Mouse (Mus musculus): ENCODE data around the gene Abhd16a.

The Abhd16a gene

DNA sequence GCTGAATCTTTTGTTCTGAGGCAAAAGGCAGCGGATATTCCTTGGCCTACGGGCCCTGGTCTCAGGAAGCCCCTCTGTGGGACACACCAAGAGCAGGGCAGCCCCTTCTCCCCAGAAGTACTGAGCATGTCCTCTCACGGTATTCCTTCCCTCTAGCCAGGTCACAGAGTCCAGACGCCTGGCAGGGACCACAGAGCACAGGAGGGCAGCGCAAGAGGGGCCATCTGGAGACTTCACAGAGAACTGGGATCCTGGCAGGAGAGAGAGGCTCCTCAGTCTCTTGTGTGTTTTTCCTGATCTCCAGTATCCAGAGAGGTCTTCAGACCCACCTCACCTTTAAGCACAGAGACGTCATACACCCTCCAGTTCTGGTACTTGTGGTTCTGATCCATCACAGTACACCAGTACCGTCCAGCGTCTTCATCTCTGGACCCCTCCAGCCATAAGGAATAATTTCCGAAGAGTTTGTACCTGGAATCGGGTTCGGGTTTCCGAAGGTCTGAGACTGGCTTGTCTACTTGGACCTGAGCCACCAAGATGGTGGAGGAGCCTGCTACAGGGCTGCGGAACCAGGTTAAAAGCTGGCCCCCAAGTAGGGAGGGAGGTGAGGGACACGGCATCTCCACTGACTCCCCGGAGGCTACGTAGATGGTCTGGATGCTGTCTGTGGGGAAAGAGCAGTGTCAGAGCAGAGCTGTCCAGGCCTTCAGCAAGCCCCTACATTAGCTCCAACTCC, 6.1 kb upstream of the Abhd16a start:
- no peak for DNase-seq (ENCODE audit: low spot score in 2 of 2)

DNA sequence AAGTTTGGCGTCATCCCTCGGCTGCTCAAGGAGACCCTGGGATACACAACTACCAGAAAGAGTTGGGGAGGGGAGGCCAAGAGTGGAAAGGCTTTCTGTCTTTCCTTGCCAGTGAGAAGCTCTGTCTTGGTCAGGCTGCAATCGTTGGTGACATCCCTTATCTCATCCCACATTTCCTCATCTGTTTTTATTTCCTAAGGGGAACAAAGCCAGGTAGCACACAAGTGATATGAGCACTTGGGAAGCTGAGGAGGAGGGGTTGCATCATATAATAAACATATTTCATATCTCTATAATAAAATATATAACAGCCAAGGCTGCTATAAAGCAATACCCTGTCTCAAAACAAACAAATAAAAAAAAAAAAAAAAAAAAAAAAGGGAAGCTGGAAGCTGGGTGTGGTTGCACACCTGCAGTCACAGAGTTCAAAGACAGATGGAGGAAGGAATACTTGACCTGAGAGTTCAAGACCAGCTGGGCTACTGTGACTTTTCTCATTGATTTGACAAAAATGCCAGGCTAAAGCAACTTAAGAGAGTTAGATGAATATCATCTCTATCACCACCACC, 5.0 kb upstream of the Abhd16a start:
- no peak for DNase-seq (ENCODE audit: low spot score in 2 of 2)

DNA sequence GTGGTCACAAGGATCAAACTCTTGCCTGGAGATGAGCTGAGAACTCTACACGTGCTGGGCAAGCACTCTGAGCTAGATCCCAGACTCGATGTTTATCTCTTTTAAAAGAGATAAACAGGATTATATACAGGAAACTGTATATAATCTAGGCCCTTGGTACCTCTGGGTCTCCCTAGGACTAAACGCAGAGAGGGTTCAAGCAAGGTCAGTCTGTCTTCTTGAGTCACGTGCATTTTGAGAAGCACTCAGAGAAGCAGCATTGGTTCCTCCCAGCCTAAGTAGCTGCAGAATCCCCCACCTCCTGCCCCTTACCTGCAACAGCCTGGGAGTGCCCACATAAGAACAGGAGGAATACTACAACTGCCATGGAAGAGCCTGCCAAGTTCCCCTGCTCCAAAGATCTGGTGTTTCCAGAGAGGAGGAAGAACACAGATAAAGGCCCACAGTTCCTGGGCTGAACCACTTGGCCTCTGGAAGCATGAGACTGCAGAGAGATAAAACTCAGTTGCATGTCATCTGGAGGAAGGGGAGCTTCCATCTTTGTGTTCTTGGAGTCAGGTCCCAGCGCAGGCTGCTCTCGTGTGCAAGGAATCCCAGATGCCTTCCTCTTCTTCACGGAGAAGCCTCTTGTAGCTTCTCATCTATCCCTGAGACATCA, 3.7 kb upstream of the Abhd16a start, which contains the start of gene Ly6g6f:
Ly6g6f (minus strand) TSS at position 403 of the 658 bp plus-strand sequence.
- DNase-seq (ENCODE audit: low spot score in 2 of 2): no peak

DNA sequence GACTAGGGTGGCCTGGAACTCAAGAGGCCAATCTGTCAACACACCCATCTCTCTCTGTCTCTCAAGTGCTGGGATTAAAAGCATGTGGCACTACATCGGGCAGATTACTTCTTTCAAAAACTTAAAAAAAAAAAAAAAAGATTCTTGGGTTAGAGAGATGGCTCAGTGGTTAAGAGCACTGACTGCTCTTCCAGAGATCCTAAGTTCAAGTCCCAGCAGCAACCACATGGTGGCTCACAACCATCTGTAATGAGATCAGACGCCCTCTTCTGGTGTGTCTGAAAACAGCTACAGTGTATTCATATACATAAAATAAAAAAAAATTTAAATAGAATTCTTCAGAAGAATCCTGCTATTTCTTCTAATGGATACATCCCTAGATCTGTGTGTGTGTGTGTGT, 912 bp upstream of the Abhd16a start:
- DNase-seq (ENCODE audit: low spot score in 2 of 2): no peak

DNA sequence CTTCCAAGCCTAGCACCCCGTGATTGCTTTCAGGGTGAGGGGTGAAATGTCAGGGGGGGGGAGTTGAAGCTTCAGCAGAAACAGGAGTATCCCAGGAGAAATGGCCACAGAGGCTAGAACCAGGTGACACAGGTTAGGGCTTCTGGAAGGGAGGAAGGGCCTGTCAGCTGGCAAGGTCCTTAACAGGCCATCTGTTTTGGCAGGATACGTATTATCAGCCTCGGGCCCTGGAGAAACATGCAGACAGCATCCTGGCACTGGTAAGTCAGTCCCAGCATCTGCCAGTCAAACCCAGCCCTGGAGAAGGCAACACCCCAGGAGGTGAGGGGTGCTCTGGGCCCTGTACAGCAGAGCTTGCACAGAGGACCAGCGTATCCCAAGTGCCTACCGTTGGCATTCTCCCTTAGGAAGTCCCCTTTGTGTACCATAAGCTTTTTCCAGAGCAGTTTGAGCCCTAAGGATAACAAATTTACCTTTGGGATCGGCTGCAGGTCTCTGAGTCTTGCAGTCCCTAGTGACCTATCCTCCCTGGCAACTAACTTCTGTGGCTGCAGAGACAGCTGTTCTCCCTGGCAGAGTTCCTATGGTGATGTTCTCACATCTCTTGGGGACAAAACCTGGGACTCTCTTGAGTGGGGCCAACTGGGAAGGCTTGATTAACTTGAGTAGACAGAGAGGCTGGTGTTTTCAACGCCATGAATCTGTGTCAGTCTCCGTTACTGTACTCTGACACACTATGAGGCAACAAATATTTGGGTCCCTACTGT, 1.3 kb downstream of the Abhd16a start:
- peak; percentile 56 to 72 for DNase-seq (ENCODE audit: low spot score in 2 of 2)

DNA sequence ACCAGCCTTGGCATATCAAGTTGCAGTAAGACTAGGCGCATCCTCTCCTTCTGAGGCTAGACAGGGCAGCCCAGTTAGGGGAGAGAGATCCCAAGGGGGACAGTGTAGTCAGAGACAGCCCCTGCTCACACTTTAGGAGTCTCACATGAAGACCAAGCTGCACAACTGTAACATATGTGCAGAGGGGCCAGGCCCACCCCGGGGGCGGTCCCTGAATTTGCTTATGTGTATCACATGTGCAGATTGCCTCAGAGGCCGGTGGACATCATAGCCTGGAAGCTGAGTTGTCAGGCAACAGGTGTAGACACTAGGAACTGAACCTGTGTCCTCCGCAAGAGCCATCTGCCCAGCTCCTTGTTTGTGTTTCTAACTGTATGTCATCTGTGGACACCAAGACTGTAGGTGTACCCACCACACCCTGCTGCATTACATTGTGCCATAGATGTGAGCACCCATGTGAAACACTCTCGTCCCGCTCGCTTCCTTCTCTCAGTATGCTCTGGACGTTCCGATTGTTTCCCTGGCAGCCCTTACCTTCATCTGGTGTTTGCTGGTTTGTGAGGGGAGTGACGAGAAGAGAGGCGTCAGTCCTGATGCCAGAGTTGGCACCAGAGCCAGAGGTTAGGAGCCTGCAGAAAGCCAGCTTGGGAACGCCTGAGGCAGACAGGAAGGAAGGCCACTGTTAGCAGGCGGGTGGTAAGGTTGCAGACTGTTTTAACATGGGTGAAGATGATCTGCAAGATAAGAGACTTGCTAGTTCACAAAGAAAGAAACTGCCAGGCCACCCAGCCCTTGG, 3.5 kb downstream of the Abhd16a start:
- DNase-seq (ENCODE audit: low spot score in 2 of 2): no peak

DNA sequence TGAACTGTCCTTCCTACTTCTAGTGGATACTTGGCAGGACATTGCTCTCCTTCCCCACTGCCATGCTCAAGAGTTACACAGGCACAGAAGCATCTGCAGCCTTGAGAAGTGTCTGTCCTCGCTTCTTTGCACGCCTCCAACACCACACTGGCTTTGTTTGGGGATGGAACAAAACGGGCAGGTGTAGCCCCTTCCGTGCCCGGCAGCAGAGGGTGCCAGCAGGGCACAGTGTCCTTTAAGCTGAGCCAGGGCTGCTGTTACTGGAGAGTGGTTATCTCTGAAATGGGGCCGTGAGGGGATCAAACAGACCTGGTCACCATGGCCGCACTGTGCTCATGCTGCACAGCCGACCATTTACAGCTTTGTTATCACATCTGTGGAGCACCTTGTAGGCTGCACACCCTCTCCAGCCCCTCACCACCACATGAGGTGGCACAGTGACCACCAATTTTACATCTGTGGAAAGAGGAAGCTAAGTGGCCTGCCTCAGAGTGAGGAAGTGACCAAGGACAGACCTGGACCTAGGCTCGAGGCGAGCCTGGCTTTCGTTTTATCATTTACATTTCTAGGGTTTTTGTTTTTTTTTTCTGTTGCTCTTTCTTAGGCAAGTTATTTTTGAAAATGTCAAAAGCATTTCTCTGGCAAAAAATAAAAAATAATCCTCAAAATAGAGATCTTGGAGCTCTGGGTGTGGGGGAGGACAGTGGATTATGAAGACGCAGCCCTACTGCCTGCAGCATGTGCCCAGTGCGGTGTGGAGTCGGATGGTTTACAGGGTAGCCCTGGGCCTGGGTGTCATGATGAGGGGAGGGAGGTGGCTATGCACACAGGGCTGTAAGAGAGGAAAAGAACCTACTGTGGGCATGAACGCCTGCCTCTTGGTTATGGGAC, 5.7 kb downstream of the Abhd16a start:
- DNase-seq (ENCODE audit: low spot score in 2 of 2): no peak

DNA sequence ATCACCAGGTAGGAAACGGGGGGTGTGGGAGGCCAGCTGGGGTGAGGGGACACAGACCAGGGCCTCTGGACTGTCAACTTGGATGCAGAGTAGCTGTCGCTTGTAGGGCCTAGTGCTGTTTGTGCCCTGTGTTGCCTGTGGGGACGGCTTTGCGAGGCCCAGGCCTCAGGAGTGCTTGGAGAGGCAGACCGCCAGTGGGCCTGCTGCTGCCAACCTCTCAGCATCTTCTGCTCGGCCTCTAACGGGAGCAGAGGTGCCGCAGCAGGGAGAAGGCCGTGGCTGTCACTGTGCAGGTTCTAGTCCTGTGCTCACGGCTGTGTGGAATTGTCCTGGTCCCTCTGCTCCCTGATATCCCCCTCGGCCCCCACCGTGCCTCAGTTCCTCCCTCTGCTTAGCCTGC, 7.5 kb downstream of the Abhd16a start:
- DNase-seq (ENCODE audit: low spot score in 2 of 2): no peak

DNA sequence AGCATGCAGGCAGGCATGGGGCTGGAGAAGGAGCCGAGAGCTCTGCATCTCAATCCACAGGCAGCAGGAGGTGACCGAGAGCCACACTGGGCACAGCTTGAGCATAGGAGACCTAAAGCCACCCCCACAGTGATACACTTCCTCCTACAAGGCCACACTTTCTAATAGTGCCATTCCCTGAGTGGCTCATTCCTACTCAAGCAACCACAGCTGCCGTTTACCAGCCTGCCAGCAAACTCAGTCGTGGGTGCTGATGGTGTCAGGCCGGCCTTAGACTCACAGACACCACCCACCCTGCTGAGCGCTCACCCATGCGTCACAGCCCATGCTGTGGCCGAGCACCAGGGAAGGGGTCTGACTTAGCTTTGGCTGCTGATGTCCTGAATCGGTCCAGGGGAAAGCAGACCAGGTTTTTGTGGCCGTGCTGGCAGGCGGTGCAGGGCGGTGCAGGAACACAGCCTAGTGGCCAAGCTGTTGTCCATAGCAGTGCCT, 8.1 kb downstream of the Abhd16a start:
- peak in 1 of 2 experiments; percentile 72 for DNase-seq (ENCODE audit: low spot score in 2 of 2)

DNA sequence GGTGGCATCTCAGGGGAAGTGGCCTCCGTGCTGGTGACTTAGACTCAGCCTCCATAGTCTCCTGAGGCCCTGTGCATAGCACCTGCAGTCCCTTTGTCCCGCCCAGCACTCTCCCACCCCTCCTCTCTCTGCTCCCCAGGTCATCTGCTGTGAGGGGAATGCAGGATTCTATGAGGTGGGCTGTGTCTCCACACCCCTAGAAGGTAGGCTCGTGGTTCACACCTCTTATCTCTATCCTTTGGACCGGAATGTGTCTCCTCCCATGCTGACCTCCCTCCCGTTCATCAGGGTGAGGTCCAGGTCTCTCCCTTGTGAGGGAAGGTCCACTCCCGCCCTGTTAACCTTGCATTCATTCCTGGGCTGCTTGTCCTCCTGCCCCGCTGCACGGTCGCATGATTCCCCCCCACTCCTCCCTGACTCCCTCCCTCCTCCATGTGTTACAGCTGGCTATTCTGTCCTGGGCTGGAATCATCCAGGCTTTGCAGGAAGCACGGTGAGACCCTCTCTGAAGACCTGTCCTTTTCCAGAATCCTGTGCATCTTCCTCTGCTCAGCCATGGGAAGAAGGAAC, 11.2 kb downstream of the Abhd16a start:
- DNase-seq (ENCODE audit: low spot score in 2 of 2): no peak

DNA sequence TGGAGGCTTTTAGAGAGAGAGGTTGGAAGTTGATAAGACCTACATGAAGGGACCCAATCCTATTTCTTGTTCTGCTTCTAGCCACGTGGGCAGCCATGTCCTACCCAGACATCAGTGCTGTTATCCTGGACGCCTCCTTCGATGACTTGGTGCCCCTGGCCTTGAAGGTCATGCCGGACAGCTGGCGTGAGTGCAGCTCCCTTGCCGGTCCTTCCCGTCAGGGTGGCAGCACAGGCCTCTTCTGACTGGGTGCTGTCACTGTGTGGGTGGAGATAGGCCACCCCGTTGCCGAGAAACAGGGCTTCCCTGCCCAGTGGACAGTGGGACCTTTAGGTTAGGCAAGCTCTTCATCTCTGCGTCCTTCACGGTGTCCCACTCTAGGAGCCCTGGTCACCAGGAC, 12.1 kb downstream of the Abhd16a start:
- DNase-seq (ENCODE audit: low spot score in 2 of 2): no peak

DNA sequence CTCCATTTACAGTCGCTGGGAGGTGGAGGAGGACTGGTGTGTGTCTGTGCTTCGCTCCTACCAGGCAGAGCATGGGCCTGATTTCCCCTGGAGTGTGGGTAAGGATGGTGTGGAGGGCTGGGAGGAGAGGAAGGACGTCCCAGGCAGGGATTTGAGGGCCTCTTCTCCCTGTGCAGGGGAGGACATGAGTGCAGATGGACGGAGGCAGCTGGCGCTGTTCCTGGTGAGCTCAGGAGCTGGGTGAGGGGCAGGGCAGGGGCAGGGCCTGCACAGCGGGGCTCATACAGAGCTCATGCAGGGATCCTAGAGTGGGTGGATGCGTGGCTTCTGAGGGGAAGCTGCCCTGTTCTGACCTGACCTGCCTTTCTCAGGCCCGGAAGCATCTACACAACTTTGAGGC, 13.2 kb downstream of the Abhd16a start:
- no peak for DNase-seq (ENCODE audit: low spot score in 2 of 2)

DNA sequence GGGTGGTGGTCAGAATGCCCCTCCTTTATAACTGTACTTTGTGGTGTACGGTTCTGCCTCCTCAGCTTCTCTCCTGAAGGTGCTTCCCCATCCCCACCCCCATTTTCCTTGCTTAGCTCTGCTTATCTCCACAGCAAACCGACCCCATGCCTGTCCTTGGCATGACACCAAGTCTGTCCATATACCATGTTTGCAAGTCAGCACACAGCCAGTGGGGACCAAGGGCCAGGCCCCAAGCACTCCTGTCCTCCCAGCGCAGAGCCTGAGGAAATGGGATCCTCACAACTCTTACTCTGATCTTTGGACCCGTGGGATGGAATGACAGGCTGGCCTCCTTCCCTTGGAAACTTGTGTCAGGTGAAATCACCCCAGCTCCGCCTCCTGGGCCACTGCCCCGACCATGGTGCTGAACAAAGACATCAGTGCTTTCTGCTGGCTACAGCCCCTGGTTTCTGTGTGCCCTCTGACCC, 14.2 kb downstream of the Abhd16a start:
- DNase-seq (ENCODE audit: low spot score in 2 of 2): peak; percentile 50 to 52

DNA sequence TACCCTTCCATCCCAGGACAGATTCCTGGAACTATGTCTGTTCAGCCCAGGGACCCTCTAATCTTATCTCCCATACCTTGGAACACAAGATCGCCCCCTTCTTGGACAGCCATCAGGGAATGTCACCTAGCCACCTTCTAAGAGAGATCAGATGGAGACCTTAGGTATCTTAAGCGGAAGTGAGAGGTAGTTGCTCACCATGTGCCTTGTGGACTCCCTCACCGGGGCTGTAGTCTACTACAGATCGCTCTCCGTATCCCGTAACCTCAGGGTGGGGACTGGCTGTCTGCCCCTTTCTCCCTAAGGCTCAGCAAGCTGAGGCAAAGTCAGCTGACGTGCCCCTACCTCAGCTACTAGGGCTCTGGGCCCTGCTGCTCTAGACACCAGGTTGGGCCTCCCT, 15.0 kb downstream of the Abhd16a start:
- peak in 1 of 2 experiments; percentile 45 for DNase-seq (ENCODE audit: low spot score in 2 of 2)

DNA sequence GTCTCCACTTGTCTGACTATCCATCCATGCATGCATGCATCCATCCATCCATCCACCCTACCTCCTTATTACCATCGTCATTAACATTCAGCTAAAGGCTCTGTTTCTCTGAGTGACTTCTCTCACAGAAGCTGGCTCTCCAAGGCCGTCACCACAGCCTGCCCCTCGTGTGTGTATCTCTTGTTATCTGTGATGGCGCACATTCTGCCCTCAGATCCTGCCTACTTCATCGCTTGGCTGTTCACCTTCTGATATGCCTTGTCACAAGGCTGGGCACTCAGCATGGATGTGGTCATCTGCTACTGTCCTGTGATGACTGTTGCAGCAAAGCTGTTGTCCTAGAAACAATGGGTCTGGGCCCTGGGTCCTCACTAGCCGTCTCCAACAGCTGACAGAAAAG, 15.7 kb downstream of the Abhd16a start:
- DNase-seq (ENCODE audit: low spot score in 2 of 2): peak; percentile 36 to 57

DNA sequence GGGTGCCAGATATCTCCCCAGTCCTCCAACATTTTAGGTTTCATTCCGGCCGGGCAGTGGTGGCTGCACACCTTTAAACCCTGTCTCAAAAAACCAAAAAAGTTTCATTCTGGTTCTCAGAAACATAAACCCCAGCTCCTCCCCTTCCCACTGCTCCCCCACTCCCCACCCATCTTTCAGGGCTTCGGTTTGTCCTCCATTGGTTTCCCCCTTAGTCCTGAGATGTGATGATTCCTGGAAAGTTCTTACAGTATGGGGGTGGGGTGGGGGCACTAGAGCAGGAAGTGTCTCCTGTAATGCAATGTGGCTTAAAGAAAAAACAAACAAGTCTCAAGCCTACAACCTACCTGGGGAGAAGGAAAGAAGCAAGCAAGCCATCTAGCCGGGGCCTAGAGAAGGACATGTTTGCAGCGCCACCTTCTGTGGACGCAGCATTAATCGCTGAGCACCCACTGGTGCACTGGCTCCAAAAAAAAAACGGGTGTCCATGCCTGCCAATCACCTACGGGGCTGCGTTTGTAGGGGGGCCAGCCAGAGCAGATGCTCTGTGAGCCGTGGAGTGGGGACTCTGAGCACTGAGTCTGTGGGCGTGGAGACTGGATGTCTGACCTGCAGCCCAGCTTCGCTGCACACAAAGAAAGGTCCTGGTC, 16.8 kb downstream of the Abhd16a start:
- peak; percentile 26 to 66 for DNase-seq (ENCODE audit: low spot score in 2 of 2)

DNA sequence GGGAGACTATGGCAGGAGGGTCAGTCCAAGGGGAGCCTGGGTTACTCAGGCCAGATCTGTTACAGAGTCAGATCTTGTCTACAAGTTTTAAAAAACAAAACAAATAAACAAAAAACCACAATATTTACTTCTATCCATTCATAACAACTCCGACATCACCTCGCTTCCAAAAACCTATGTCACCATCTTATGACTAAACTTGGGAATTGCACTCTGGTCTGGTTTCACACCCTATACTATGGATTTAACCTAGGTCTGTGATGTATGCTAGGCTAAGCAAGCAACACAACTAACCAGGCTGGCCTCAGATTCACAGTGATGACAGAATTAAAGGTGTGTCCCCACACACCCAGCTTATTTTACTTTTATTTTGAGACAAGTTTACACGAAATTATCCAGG, 17.5 kb downstream of the Abhd16a start:
- DNase-seq (ENCODE audit: low spot score in 2 of 2): no peak

DNA sequence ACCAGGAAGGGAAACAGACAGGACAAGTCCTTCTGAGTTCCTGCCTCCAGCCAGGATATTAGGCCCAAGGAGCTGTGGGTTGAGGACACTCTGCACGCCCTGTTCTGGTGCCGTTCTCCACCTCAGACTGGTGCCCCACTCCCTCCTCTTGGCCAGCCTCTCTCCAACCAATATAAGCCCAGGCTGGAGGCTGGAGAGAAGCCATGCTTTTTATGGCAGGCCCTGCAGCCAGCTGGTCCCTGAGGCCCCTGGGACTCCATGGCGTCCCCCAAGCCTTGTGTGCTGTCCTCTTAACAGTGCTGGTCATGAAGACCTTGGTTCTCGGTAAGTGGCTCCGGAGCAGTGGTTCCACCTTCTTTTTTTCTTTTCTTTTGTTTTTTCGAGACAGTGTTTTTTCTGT, 19.0 kb downstream of the Abhd16a start, which contains the start of gene Ly6g5c:
Ly6g5c (plus strand) TSS at position 183 of the 400 bp plus-strand sequence.
- no peak for DNase-seq (ENCODE audit: low spot score in 2 of 2)

DNA sequence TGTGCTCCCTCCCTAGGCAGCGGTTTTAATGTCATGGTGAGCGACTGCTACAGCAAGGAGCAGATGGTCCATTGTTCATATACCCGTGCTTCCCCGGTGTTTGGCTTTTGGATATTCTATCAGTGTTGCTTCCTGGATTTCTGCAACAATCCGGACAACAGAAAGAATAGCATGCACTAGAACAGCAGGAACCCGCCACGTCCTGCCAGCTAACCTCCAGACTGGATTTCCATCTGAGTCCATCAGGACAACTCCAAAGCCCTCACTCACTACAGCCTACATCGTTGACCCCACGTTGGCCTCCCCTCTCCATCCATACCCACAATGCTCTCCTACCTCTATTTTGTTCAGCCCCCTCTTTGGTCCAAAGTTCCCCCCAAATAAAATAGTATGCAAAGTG, 22.7 kb downstream of the Abhd16a start:
- DNase-seq (ENCODE audit: low spot score in 2 of 2): no peak

Data from spleen, postnatal 10 days (tissue).